Mouse (Mus musculus) heart, adult 2 months (tissue): ENCODE measurements around the gene Zcchc7. TPM values are rescaled to one million over a fixed set of nuclear protein-coding genes. Genes with fewer than 3 reads are reported as not detected.

ENCODE experiments used
- DNase-seq, 2 experiments: peaks; one replicate each; pipeline ENCODE4 v3.0.0; 2021
- H3K27ac ChIP-seq: fragments of 200-600 bp; 2 replicates; pipeline ENCODE4 v1.8.1; 2022
- H3K27me3 ChIP-seq: fragments of 200-500 bp; 2 replicates; pipeline ENCODE4 v1.6.1; 2012; ENCODE audit warnings: mild to moderate bottlenecking, low read length, inconsistent platforms, mixed read lengths; ENCODE audit not compliant: control insufficient read depth, insufficient read depth
- H3K36me3 ChIP-seq: fragments of 200-500 bp; 2 replicates; pipeline ENCODE4 v1.6.1; 2012; ENCODE audit warnings: low read length, inconsistent platforms; ENCODE audit not compliant: control insufficient read depth, insufficient read depth
- H3K4me1 ChIP-seq: fragments of 200-500 bp; 2 replicates; pipeline ENCODE4 v1.6.1; 2011; ENCODE audit warnings: low read length; ENCODE audit not compliant: control insufficient read depth, insufficient read depth
- H3K4me3 ChIP-seq: fragments of 200-600 bp; 2 replicates; pipeline ENCODE4 v1.8.1; 2022
- H3K79me2 ChIP-seq: fragments of 200-500 bp; replicated peaks from 2 replicates; pipeline ENCODE4 v1.6.1; 2012; ENCODE audit warnings: mild to moderate bottlenecking, inconsistent platforms, low read length, moderate library complexity, mixed read lengths; ENCODE audit not compliant: control insufficient read depth, insufficient read depth
- H3K9ac ChIP-seq: fragments of 200-500 bp; 2 replicates; pipeline ENCODE4 v1.6.1; 2012; ENCODE audit warnings: low read depth, mild to moderate bottlenecking, control low read depth, inconsistent platforms, low read length, mixed read lengths
- CTCF ChIP-seq: fragments of 200-600 bp; IDR thresholded peaks from 2 replicates; pipeline ENCODE4 v1.8.1; 2022; ENCODE audit warnings: antibody characterized with exemption, mild to moderate bottlenecking, moderate library complexity
- EP300 ChIP-seq: fragments of 200-500 bp; IDR thresholded peaks from 2 replicates; pipeline ENCODE4 v1.6.1; 2011; ENCODE audit warnings: low read depth, low read length, control low read depth; ENCODE audit not compliant: insufficient read depth
- POLR2A ChIP-seq: fragments of 200-500 bp; IDR thresholded peaks from 2 replicates; pipeline ENCODE4 v1.6.1; 2011; ENCODE audit warnings: mild to moderate bottlenecking, low read depth, low read length, control low read depth; ENCODE audit not compliant: insufficient read depth
- WGBS: fragments of 180-500 bp; shearing (Covaris S2); methylation state at CpG from one replicate; pipeline ENCODE4 v1.1.7; 2018; 5-methylcytosine and 5-hydroxymethylcytosine counted together
- intact Hi-C: fragments of 180-260 bp; cut with DNase I; formaldehyde crosslinking; loops from one replicate; pipeline ENCODE4 v1.15.1; 2025
- polyA plus RNA-seq: library from polyadenylated mRNA; depleted of rRNA; stranded (reverse); fragments of >200 nt; gene quantifications from 2 replicates; pipeline ENCODE4 v1.2.3, GENCODE M21; 2012
- total RNA-seq, 2 experiments: library from RNA; stranded (reverse); gene quantifications; 2 replicates each; pipeline ENCODE4 v1.2.3; 2021

Gene Zcchc7
- total and polyA plus RNA-seq, 3 experiments, result 6.7 to 12.9 (median 12.4) TPM

DNA sequence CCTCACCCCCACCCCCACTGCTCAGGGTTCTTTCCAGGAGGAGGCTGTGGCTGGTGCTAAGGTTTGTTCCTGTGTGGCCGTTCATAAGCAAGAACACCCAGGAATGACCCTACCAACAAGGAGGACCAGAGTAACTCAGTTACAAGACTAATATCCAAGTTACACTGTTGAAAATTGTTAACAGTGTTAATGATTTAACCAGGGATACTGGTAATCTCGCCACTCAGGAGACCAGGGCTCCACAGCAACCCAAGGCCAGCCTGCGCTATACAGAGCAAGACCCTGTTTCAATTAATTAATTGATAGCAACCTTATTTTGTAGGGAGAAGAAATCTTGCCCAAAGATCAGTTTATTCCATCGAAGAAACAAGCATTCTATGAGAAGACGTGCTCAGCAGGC is 191.8 kb downstream of the Zcchc7 start:
- TF ChIP-seq CTCF (no peak), EP300 (no peak), POLR2A (no peak)
- no peaks in the 10 kb centered on the region for H3K79me2 ChIP-seq
- intact Hi-C loops, result no loop called here
- H3K4me3 ChIP-seq, result no peak overlapping the region
- no peaks in the 10 kb centered on the region for H3K27me3 ChIP-seq
- no peaks in the 10 kb centered on the region for H3K36me3 ChIP-seq
- H3K27ac ChIP-seq, result no peak overlapping the region
- DNase-seq, result no peak
- H3K9ac ChIP-seq, result no peak overlapping the region
- 76% methylated on average over 5 of the region's 5 CpGs for WGBS
- no peaks in the 10 kb centered on the region for H3K4me1 ChIP-seq

DNA sequence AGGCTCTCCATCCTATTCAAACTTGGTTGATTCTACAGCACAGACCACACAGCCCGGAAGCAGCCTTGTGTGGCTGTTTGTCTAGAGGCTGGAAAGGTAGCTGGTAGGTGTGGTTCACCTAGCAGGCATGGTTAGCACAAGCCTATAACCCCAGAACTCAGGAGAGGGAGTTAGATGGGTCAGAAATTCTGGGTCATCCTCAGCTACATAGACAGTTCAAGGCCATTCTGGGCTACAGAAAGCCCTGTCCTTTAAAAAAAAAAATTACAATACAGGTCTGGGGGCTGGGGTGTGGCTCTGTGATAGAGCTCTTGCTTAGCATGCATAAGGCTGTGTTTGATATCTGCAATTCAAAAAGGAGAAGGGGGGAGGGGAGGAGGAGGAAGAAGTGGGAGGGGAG is 192.6 kb downstream of the Zcchc7 start:
- H3K9ac ChIP-seq, result no peak overlapping the region
- 89% methylated on average over 1 of the region's 1 CpGs for WGBS
- H3K36me3 ChIP-seq, result no peaks in the 10 kb centered on the region
- DNase-seq, result no peak
- H3K79me2 ChIP-seq, result no peaks in the 10 kb centered on the region
- H3K4me1 ChIP-seq, result no peaks in the 10 kb centered on the region
- TF ChIP-seq EP300 (no peak), CTCF (no peak), POLR2A (no peak)
- intact Hi-C loops, result no loop called here
- H3K27me3 ChIP-seq, result no peaks in the 10 kb centered on the region
- H3K27ac ChIP-seq, result no peak overlapping the region
- no peak overlapping the region for H3K4me3 ChIP-seq

DNA sequence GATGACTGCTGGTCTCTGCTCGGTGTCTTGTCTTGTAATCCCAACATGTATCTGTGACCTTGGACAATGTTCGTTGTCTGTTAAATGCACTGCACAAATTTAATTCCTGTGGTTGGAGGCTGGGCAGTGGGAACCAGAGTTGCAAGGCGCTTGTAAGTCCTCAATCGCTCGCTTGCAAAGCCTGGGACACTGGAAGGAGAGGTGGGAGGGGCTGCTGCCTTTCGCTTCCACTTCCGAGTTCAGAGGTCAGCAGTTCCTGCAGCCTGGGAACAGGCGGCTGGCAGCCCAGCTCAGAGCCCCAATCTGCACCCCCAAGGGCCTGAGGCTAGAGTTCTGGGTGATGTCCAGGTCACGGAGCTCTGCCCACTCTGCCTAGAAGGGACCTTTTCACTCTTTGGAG is 197.4 kb downstream of the Zcchc7 start:
- Histone ChIP-seq H3K79me2 (no peaks in the 10 kb centered on the region), H3K4me3 (no peak overlapping the region), H3K27me3 (no peaks in the 10 kb centered on the region), H3K9ac (no peak overlapping the region), H3K27ac (no peak overlapping the region), H3K36me3 (no peaks in the 10 kb centered on the region), H3K4me1 (no peaks in the 10 kb centered on the region)
- WGBS, result 79% methylated on average over 9 of the region's 9 CpGs
- DNase-seq, result no peak
- intact Hi-C loops, result no loop called here
- TF ChIP-seq EP300, result no peak
- no peak for TF ChIP-seq POLR2A
- TF ChIP-seq CTCF, result no peak

DNA sequence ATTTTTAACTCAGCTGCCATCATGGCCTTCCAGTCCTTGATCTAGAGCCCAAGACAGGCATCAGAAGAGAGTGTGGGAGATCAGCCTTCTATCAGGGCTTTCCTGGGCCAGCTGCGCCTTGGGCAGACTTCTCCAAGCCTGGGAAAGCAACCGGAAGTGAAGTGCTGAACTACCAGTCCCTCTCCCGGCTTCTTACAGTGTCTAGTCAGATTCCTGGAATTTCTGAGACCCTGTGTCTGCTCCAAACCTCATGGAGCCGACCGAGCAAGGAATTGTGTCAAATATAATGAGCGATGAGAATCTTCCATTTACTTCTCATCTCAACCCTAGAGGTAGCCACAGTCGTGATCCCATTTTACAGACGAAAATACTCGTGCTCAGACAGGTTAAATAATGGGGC is 203.1 kb downstream of the Zcchc7 start:
- H3K4me1 ChIP-seq, result no peaks in the 10 kb centered on the region
- H3K27ac ChIP-seq, result no peak overlapping the region
- no peaks in the 10 kb centered on the region for H3K79me2 ChIP-seq
- H3K9ac ChIP-seq, result no peak overlapping the region
- no peak for TF ChIP-seq POLR2A
- no peaks in the 10 kb centered on the region for H3K27me3 ChIP-seq
- H3K4me3 ChIP-seq, result no peak overlapping the region
- no peaks in the 10 kb centered on the region for H3K36me3 ChIP-seq
- intact Hi-C loops, result no loop called here
- WGBS, result 77% methylated on average over 9 of the region's 9 CpGs
- DNase-seq, result no peak

DNA sequence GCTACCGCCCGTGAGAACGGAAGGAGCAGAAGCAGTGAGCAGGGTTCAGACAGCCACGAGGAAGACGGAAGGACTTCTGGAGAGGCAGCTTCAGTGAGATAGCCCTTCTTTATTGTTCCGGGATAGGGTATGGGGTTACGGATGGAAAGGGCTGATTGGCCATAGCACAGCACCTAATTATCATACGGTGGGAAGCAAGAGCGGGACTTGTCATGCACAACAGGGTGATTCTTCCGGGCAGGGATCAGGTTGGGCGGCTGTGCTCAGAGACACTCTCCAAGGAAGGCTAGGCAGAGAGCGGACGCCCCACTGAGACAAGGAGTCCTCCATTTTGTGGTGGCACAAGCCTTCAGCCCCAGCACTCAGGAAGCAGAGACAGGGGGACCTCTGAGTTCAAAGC is 203.5 kb downstream of the Zcchc7 start:
- 90% methylated on average over 13 of the region's 13 CpGs for WGBS
- H3K4me3 ChIP-seq, result no peak overlapping the region
- no peak for DNase-seq
- H3K36me3 ChIP-seq, result no peaks in the 10 kb centered on the region
- no peak overlapping the region for H3K9ac ChIP-seq
- H3K79me2 ChIP-seq, result no peaks in the 10 kb centered on the region
- intact Hi-C loops, result no loop called here
- no peak for TF ChIP-seq EP300
- TF ChIP-seq POLR2A, result no peak
- TF ChIP-seq CTCF, result no peak
- no peaks in the 10 kb centered on the region for H3K4me1 ChIP-seq
- no peak overlapping the region for H3K27ac ChIP-seq
- no peaks in the 10 kb centered on the region for H3K27me3 ChIP-seq

DNA sequence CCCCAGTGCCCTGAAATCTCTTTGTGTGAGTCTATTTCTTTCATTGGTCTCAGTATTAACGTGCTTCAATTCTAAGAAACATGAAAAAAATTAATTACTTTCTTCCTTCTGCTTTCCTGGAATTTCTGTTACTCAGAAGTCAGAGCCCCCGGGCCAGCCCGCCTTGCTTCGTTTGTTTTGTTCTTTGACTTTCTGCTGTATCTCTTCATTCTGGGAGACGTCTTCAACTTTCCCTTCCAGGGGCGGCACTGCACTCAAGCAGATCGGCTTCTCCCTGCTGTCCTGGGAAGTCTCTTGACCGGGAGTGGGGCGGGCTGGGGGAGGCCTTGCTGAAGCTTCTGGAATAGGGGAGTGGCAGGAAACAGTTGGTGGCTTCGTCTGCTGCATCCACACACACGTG is 207.5 kb downstream of the Zcchc7 start:
- Histone ChIP-seq H3K27ac (no peak overlapping the region), H3K4me1 (no peaks in the 10 kb centered on the region), H3K27me3 (no peaks in the 10 kb centered on the region), H3K36me3 (no peaks in the 10 kb centered on the region), H3K9ac (no peak overlapping the region), H3K79me2 (no peaks in the 10 kb centered on the region), H3K4me3 (no peak overlapping the region)
- WGBS, result 64% methylated on average over 11 of the region's 11 CpGs
- no peak for TF ChIP-seq EP300
- TF ChIP-seq POLR2A, result no peak
- no peak for TF ChIP-seq CTCF
- intact Hi-C loops, result no loop called here
- DNase-seq, result no peak
